Mouse (Mus musculus) midbrain, postnatal 0 days (tissue): Measurements from ENCODE around the gene Thap12. TPM values are rescaled to one million over a fixed set of nuclear protein-coding genes. Genes with fewer than 3 reads are reported as not detected.

Source experiments
- ATAC-seq: fragments of 200-750 bp; cut with Nextera tagmentation; 2 replicates; pipeline ENCODE4 v1.8.0; 2017; ENCODE audit warnings: moderate number of reproducible peaks, mild to moderate bottlenecking, moderate TSS enrichment, moderate library complexity; ENCODE audit not compliant: low FRiP score
- DNase-seq: peaks from one replicate; pipeline ENCODE4 v3.0.0-alpha.2; 2015; ENCODE audit warnings: low spot score
- H3K27ac ChIP-seq: fragments of 300-500 bp; sonication (generic); 2 replicates; pipeline ENCODE4 v1.5.1; 2014; ENCODE audit warnings: low read depth, mild to moderate bottlenecking, low read length, mixed read lengths
- H3K27me3 ChIP-seq: fragments of 300-500 bp; sonication (generic); 2 replicates; pipeline ENCODE4 v1.6.1; 2014; ENCODE audit warnings: low read length, control low read depth, mixed read lengths; ENCODE audit not compliant: insufficient read depth
- H3K36me3 ChIP-seq: fragments of 300-500 bp; sonication (generic); 2 replicates; pipeline ENCODE4 v1.6.1; 2014; ENCODE audit warnings: low read length, control low read depth, mixed read lengths; ENCODE audit not compliant: insufficient read depth
- H3K4me1 ChIP-seq: fragments of 300-500 bp; sonication (generic); 2 replicates; pipeline ENCODE4 v1.6.1; 2014; ENCODE audit warnings: mild to moderate bottlenecking, control low read depth, antibody characterized with exemption, low read length, mixed read lengths; ENCODE audit not compliant: insufficient read depth
- H3K4me2 ChIP-seq: fragments of 300-500 bp; sonication (generic); 2 replicates; pipeline ENCODE4 v1.6.1; 2014; ENCODE audit warnings: low read depth, mild to moderate bottlenecking, low read length, mixed read lengths; ENCODE audit not compliant: poor library complexity, severe bottlenecking
- H3K4me3 ChIP-seq: fragments of 300-500 bp; sonication (generic); 2 replicates; pipeline ENCODE4 v1.5.1; 2014; ENCODE audit warnings: low read depth, mild to moderate bottlenecking, low read length, moderate library complexity
- H3K9ac ChIP-seq: fragments of 300-500 bp; sonication (generic); replicated peaks from 2 replicates; pipeline ENCODE4 v1.6.1; 2014; ENCODE audit warnings: mild to moderate bottlenecking, low read length, moderate library complexity, mixed read lengths; ENCODE audit not compliant: poor library complexity, severe bottlenecking
- H3K9me3 ChIP-seq: fragments of 300-500 bp; sonication (generic); 2 replicates; pipeline ENCODE4 v1.6.1; 2016; ENCODE audit warnings: low read length, control low read depth
- CTCF ChIP-seq: IDR thresholded peaks from 2 replicates; pipeline ENCODE4 v1.5.1; 2016; ENCODE audit warnings: antibody characterized with exemption, mild to moderate bottlenecking
- WGBS: fragments of 180-500 bp; shearing (Covaris S2); extraction: QIAGEN DNeasy Blood & Tissue Kit; methylation state at CpG from one replicate; pipeline ENCODE4 v1.1.7; 2014; 5-methylcytosine and 5-hydroxymethylcytosine counted together
- polyA plus RNA-seq: library from polyadenylated mRNA; unstranded; fragments of >200 nt; fragmentation: Nextera tagmentation; extraction: Ambion mirVana; gene quantifications from 2 replicates; pipeline ENCODE4 v1.2.1, GENCODE M21; 2015
- total RNA-seq: library from RNA; depleted of rRNA; stranded (reverse); fragments of >200 nt; gene quantifications from 2 replicates; pipeline ENCODE4 v1.2.3, GENCODE M21; 2014

The Thap12 gene
- total and polyA plus RNA-seq, 2 experiments from 2014 or later = 49.1 to 64.2 TPM

- no peaks in the 10 kb centered on the region for H3K27me3 ChIP-seq
- ATAC-seq (no peak), DNase-seq (no peak)
- H3K4me3 ChIP-seq = no peak overlapping the region
- H3K4me2 ChIP-seq = no peak overlapping the region
- 76% methylated on average over 5 of the region's 5 CpGs for WGBS
- no peak overlapping the region for H3K27ac ChIP-seq
- H3K36me3 ChIP-seq = peaks cover under 1% of the 10 kb centered on the region; the same call in 1 of the 2 replicates
- H3K9me3 ChIP-seq = no peaks in the 10 kb centered on the region
- H3K4me1 ChIP-seq = no peaks in the 10 kb centered on the region
- TF ChIP-seq CTCF = no peak
- H3K9ac ChIP-seq = no peak overlapping the region
Observed at GRCm38 (mm10) chr7:98721172-98721571, 18.3 kb downstream of the Thap12 start.

GRCm38 (mm10) chr7:98721623-98722022 is 18.7 kb downstream of the Thap12 start:
- Histone ChIP-seq H3K4me3 (no peak overlapping the region), H3K27me3 (no peaks in the 10 kb centered on the region), H3K27ac (no peak overlapping the region), H3K4me2 (no peak overlapping the region), H3K9me3 (no peaks in the 10 kb centered on the region), H3K9ac (no peak overlapping the region), H3K36me3 (no peaks in the 10 kb centered on the region), H3K4me1 (no peaks in the 10 kb centered on the region)
- WGBS = 63% methylated on average over 6 of the region's 6 CpGs
- no peak for ATAC-seq
- TF ChIP-seq CTCF = no peak
- no peak for DNase-seq

- Histone ChIP-seq H3K27me3 (no peaks in the 10 kb centered on the region), H3K9me3 (no peaks in the 10 kb centered on the region), H3K4me1 (no peaks in the 10 kb centered on the region), H3K9ac (no peak overlapping the region), H3K4me3 (no peak overlapping the region), H3K36me3 (no peaks in the 10 kb centered on the region), H3K4me2 (no peak overlapping the region), H3K27ac (no peak overlapping the region)
- TF ChIP-seq CTCF = no peak
- DNase-seq = no peak
- ATAC-seq = no peak
- WGBS = 83% methylated on average over 6 of the region's 6 CpGs
Observed at GRCm38 (mm10) chr7:98725686-98726195, 22.8 kb downstream of the Thap12 start.

- no peaks in the 10 kb centered on the region for H3K27me3 ChIP-seq
- H3K4me3 ChIP-seq = no peak overlapping the region
- no peak for TF ChIP-seq CTCF
- H3K36me3 ChIP-seq = no peaks in the 10 kb centered on the region
- H3K4me1 ChIP-seq = no peaks in the 10 kb centered on the region
- H3K9ac ChIP-seq = no peak overlapping the region
- H3K9me3 ChIP-seq = no peaks in the 10 kb centered on the region
- DNase-seq (no peak), ATAC-seq (no peak)
- no peak overlapping the region for H3K4me2 ChIP-seq
- 95% methylated on average over 1 of the region's 1 CpGs for WGBS
- no peak overlapping the region for H3K27ac ChIP-seq
Observed at GRCm38 (mm10) chr7:98727986-98728385, 25.1 kb downstream of the Thap12 start.

GRCm38 (mm10) chr7:98728499-98728898 is 25.6 kb downstream of the Thap12 start:
- H3K4me1 ChIP-seq = no peaks in the 10 kb centered on the region
- 83% methylated on average over 3 of the region's 3 CpGs for WGBS

GRCm38 (mm10) chr7:98729661-98730271 is 26.9 kb downstream of the Thap12 start:
- peak overlapping the region; percentile 25 for H3K4me3 ChIP-seq
- ATAC-seq = peak; percentile 40; the same call in 1 of the 2 replicates
- H3K4me1 ChIP-seq = no peaks in the 10 kb centered on the region
- TF ChIP-seq CTCF = no peak
- no peaks in the 10 kb centered on the region for H3K27me3 ChIP-seq
- H3K4me2 ChIP-seq = peak overlapping the region; percentile 39
- H3K9me3 ChIP-seq = no peaks in the 10 kb centered on the region
- no peak overlapping the region for H3K27ac ChIP-seq
- no peaks in the 10 kb centered on the region for H3K36me3 ChIP-seq
- peak; percentile 55 for DNase-seq
- peak overlapping the region; percentile 39; the same call in 1 of the 2 replicates for H3K9ac ChIP-seq
- WGBS = 9% methylated on average over 19 of the region's 19 CpGs

More at GRCm38 (mm10) chr7:98728499-98728898, 25.6 kb downstream of the Thap12 start:
- Histone ChIP-seq H3K9ac (no peak overlapping the region), H3K4me3 (no peak overlapping the region), H3K36me3 (no peaks in the 10 kb centered on the region), H3K4me2 (no peak overlapping the region), H3K27me3 (no peaks in the 10 kb centered on the region), H3K9me3 (no peaks in the 10 kb centered on the region), H3K27ac (no peak overlapping the region)
- DNase-seq (no peak), ATAC-seq (no peak)
- no peak for TF ChIP-seq CTCF
